Comparison of ENCODE assay signal across 21 mouse cellular contexts in genomic region chr15:100520306-100520705, GRCm38 (mm10).
"Had no signal": no experiment of that assay in that cellular context is flagged by ENCODE, and none has a peak within 500 bp of the region (broad histone marks: within the 10 kb centered on the region; RNA-seq: fewer than 3 reads in every experiment).

No protein-coding gene starts in this region.

- H3K4me1 ChIP-seq: heart, embryonic 12.5 days; hindbrain, embryonic 13.5 days; hindbrain, embryonic 15.5 days; limb, embryonic 13.5 days; limb, embryonic 15.5 days; liver, embryonic 12.5 days had no signal

- DNase-seq: forebrain, postnatal 0 days; gastrocnemius, postnatal 14 days; gastrocnemius, postnatal 36 days; heart, adult 18-20 months; heart, postnatal 10 days; heart, postnatal 36 days; kidney, adult 11 months; kidney, postnatal 14 days; layer of hippocampus, adult 9-11 months; layer of hippocampus, postnatal 36 days; left cerebral cortex, postnatal 4 days had no signal

- H3K4me2 ChIP-seq: heart, embryonic 12.5 days; hindbrain, embryonic 13.5 days; hindbrain, embryonic 15.5 days; limb, embryonic 13.5 days; limb, embryonic 15.5 days; liver, embryonic 12.5 days had no signal

- H3K27me3 ChIP-seq: heart, embryonic 12.5 days; hindbrain, embryonic 13.5 days; hindbrain, embryonic 15.5 days; limb, embryonic 13.5 days; limb, embryonic 15.5 days; liver, embryonic 12.5 days had no signal

- H3K9ac ChIP-seq: forebrain, postnatal 0 days; heart, embryonic 12.5 days; hindbrain, embryonic 13.5 days; hindbrain, embryonic 15.5 days; limb, embryonic 13.5 days; limb, embryonic 15.5 days; liver, embryonic 12.5 days; liver, embryonic 14.5 days had no signal

- H3K4me3 ChIP-seq: heart, embryonic 12.5 days; hindbrain, embryonic 13.5 days; hindbrain, embryonic 15.5 days; limb, embryonic 13.5 days; limb, embryonic 15.5 days; liver, embryonic 12.5 days had no signal

- H3K27ac ChIP-seq: hindbrain, embryonic 13.5 days; hindbrain, embryonic 15.5 days; hindbrain, postnatal 0 days; kidney, postnatal 0 days; limb, embryonic 13.5 days; limb, embryonic 15.5 days; liver, embryonic 12.5 days; liver, embryonic 14.5 days had no signal

- ATAC-seq: forebrain, postnatal 0 days; hindbrain, postnatal 0 days; intestine, embryonic 16.5 days; liver, embryonic 12.5 days had no signal

- H3K9me3 ChIP-seq: heart, embryonic 12.5 days; hindbrain, embryonic 13.5 days; hindbrain, embryonic 15.5 days; limb, embryonic 13.5 days; limb, embryonic 15.5 days; liver, embryonic 12.5 days had no signal
